ENCODE assay signal across 8 mouse cellular contexts in the genomic region with DNA sequence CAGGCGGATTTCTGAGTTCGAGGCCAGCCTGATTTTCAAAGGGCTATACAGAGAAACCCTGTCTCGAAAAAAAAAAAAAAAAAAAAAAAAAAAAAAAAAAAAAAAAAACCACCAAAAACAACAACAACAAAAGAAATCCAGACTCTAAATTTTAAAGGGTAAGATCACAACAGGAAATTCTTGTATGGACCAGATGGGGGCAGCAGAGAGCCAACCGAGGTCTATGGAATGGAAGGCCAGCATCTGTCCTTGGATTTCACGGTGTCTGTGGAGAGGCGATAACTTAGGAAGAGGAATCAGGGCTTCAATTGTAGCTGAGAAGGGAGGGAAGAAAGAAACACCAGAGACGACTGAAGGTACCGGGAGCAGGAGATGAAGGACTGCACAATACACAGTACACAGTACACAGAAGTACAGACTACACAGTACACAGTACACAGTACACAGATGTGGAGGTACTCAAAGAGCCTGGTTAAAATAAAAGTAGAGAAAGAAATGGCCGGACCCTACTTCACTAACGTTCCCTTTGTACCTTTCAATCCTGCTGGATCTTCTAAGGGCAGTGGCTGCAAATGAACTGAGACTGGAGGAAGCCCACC. TPM values are rescaled to one million over a fixed set of nuclear protein-coding genes. Genes with fewer than 3 reads are reported as not detected.
DNase-seq lines count a peak whose midpoint lies in the region; ATAC-seq lines count a peak whose summit lies in the region.

No protein-coding gene starts in this region.

- H3K4me2 ChIP-seq in neural tube, embryonic 12.5 days (replicated peaks) = no peak overlapping the region

- intact Hi-C loops in left cerebral cortex, postnatal 25 days (cut with DNase I) = no loop called here

- H3K9me3 ChIP-seq in neural tube, embryonic 12.5 days = no peaks in the 10 kb centered on the region

- peak; percentile 60 for DNase-seq in ovary, adult 18-20 months (ENCODE audit: low spot score)
- DNase-seq in ovary, postnatal 10 days (ENCODE audit: low spot score) = no peak
- DNase-seq in WW6 (ENCODE audit: low read depth, low spot score) = peak; percentile 50
- DNase-seq in cerebellum, postnatal 36 days = peak; percentile 42 to 64
- peak; percentile 71 for DNase-seq in heart, postnatal 4 days
- DNase-seq in left cerebral cortex, postnatal 25 days (ENCODE audit: low spot score in 2 of 2) = peak; percentile 42 to 65
- no peak for DNase-seq in urinary bladder, postnatal 10 days (ENCODE audit: low spot score)

- no peaks in the 10 kb centered on the region for H3K27me3 ChIP-seq in neural tube, embryonic 12.5 days (replicated peaks)

- 70% methylated on average over 10 of the region's 10 CpGs for WGBS in neural tube, embryonic 12.5 days

- H3K27ac ChIP-seq in neural tube, embryonic 12.5 days = no peak overlapping the region

- no peaks in the 10 kb centered on the region for H3K36me3 ChIP-seq in neural tube, embryonic 12.5 days

- H3K4me3 ChIP-seq in neural tube, embryonic 12.5 days = no peak overlapping the region

- ATAC-seq in neural tube, embryonic 12.5 days (ENCODE audit: low FRiP score, low read depth) = peak; percentile 66; the same call in 1 of the 2 replicates

- no peak overlapping the region for H3K9ac ChIP-seq in neural tube, embryonic 12.5 days

- no peaks in the 10 kb centered on the region for H3K4me1 ChIP-seq in neural tube, embryonic 12.5 days

RNA-seq across cellular contexts. Expression of a gene that starts 13.1 kb away (rescaled TPM):
- total RNA-seq in heart, postnatal 4 days (2021) = under 1 TPM; 0.41 to 0.52 TPM
- 1 to 10 TPM; 3.2 to 3.9 TPM for total RNA-seq in left cerebral cortex, postnatal 25 days (2021)
- 0.09 and 0.30 TPM in 2 replicates for polyA plus RNA-seq in neural tube, embryonic 12.5 days (2016; fragmentation: Nextera tagmentation; extraction: Ambion mirVana)

Comparison
In these comparisons a context has a peak if more than half of its experiments do, and no peak if none do; other contexts are left out.
1. DNase-seq: peak in ovary, adult 18-20 months (single experiment), WW6 (single experiment), cerebellum, postnatal 36 days (2 of 2), heart, postnatal 4 days (single experiment) and left cerebral cortex, postnatal 25 days (2 of 2); none in ovary, postnatal 10 days (single experiment) and urinary bladder, postnatal 10 days (single experiment).